Mouse (Mus musculus): ENCODE measurements around the gene Rbpj. TPM values are rescaled to one million over a fixed set of nuclear protein-coding genes. Genes with fewer than 3 reads are reported as not detected.

The Rbpj gene
- polyA plus RNA-seq (2012; ENCODE audit: insufficient read depth, low replicate concordance), result 6.1 and 13.6 TPM in 2 replicates

DNA sequence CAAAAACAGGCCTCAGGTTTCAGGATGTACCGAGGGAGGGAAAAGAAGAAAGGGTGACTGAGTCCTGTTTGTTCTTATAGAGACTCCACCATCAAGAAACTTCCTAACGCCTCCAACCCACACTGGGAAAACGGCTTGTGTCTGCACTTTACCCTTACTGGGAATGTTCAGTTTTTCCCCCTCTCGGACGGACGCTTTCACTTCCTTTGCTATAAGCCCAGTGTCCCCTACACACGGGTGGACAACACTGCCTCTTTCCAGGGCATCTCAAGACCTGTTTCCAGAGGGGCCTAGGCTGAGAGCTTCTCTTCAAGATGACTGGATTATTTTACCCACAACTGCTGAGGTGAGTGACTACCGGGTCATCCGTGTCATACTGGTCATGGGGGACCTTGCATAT lies at the start of gene Rbpj:
Gene Rbpj, plus strand, starts transcription at position 270 of the 400 bp plus-strand sequence.
- H3K27me3 ChIP-seq (replicated peaks), result no peaks in the 10 kb centered on the region
- H3K4me3 ChIP-seq (replicated peaks), result peak within 1 kb of the TSS; percentile 23
- peaks cover 69% of the 10 kb centered on the region for H3K4me1 ChIP-seq
- H3K36me3 ChIP-seq (replicated peaks; ENCODE audit: low read length), result peaks cover 2% of the 10 kb centered on the region
- no peaks in the 10 kb centered on the region; the same call in 1 of the 2 replicates for H3K9me3 ChIP-seq
- TF ChIP-seq FLI1 (IDR thresholded peaks at IDR 0.05; ENCODE audit: low read length) (no peak), GATA1 (IDR thresholded peaks at IDR 0.05; ENCODE audit: borderline replicate concordance, low read length) (no peak)

DNA sequence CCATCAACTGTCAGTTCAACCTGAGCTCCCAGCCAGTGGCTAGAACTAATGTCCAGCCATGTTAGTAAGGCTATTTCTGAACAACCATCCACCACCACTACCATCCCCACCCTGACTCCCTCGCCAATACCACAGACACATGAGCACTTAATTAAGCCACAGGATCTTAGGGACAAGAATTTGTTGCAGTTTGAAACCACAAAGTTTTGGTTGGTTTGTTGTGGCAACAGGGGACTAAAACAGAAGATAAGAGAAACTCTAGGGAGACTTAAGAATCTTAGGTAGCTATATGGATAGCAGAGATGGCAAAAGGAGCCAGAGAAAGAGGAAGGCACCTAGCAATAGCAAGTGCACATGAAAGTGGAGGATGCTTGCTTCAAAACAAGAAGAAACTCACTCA lies 45.2 kb upstream of the Rbpj start:
- Histone ChIP-seq H3K4me3 (replicated peaks) (peak overlapping the region; percentile 76), H3K4me1 (peaks cover 87% of the 10 kb centered on the region), H3K9me3 (no peaks in the 10 kb centered on the region), H3K36me3 (replicated peaks; ENCODE audit: low read length) (peaks cover 3% of the 10 kb centered on the region), H3K27me3 (replicated peaks) (no peaks in the 10 kb centered on the region)
- no peak for TF ChIP-seq FLI1 (IDR thresholded peaks at IDR 0.05; ENCODE audit: low read length)
- no peak for TF ChIP-seq GATA1 (IDR thresholded peaks at IDR 0.05; ENCODE audit: borderline replicate concordance, low read length)

DNA sequence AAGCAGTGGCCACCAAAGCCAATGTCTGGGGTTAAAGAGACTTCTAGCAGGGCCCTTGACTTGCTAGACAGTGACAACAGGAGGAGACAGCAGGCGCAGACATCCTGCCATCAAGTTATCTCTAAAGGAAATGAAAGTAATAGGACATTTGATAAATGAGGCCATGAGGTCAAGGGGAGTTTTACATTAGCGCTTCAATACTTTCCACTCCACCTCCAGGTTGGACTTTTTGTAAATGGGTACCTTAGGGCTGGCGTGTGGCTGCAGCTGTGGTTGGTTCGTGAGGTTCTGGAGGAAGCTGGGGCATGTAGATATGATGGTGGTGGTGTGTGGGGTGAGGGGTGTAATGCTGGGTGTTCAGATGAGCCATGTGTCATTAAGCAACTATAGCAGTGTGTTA lies 44.7 kb upstream of the Rbpj start:
- peaks cover 87% of the 10 kb centered on the region for H3K4me1 ChIP-seq
- no peaks in the 10 kb centered on the region for H3K27me3 ChIP-seq (replicated peaks)
- TF ChIP-seq FLI1 (IDR thresholded peaks at IDR 0.05; ENCODE audit: low read length) (peak; percentile 56; the same call in 1 of the 2 replicates), GATA1 (IDR thresholded peaks at IDR 0.05; ENCODE audit: borderline replicate concordance, low read length) (peak; percentile 81; the same call in 2 of the 3 replicates)
- peaks cover 3% of the 10 kb centered on the region for H3K36me3 ChIP-seq (replicated peaks; ENCODE audit: low read length)
- H3K4me3 ChIP-seq (replicated peaks), result peak overlapping the region; percentile 68
- no peaks in the 10 kb centered on the region for H3K9me3 ChIP-seq

DNA sequence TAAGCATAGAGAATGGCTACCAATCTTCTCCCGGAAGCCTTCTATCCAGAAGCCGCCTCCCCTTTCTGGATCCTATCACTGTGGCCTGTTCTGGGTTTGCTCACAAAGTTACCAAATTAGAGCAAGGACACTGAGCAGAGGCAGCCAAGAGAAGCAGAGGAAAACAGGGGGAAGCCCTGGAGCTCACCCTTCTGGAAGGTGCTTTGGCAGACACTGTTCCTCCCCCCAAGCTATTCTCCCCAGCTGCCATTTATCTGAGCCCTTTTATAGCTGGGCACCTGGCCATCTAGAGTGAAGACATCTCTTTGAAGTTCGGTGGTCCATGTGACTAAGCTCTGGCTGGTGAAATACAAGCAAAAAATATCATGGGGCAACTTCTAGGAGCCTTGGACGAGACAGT lies 38.5 kb upstream of the Rbpj start:
- TF ChIP-seq FLI1 (IDR thresholded peaks at IDR 0.05; ENCODE audit: low read length) (no peak), GATA1 (IDR thresholded peaks at IDR 0.05; ENCODE audit: borderline replicate concordance, low read length) (no peak)
- Histone ChIP-seq H3K9me3 (peaks cover 4% of the 10 kb centered on the region; the same call in 1 of the 2 replicates), H3K36me3 (replicated peaks; ENCODE audit: low read length) (peaks cover 7% of the 10 kb centered on the region), H3K4me1 (peaks cover 88% of the 10 kb centered on the region), H3K27me3 (replicated peaks) (no peaks in the 10 kb centered on the region), H3K4me3 (replicated peaks) (no peak overlapping the region)

DNA sequence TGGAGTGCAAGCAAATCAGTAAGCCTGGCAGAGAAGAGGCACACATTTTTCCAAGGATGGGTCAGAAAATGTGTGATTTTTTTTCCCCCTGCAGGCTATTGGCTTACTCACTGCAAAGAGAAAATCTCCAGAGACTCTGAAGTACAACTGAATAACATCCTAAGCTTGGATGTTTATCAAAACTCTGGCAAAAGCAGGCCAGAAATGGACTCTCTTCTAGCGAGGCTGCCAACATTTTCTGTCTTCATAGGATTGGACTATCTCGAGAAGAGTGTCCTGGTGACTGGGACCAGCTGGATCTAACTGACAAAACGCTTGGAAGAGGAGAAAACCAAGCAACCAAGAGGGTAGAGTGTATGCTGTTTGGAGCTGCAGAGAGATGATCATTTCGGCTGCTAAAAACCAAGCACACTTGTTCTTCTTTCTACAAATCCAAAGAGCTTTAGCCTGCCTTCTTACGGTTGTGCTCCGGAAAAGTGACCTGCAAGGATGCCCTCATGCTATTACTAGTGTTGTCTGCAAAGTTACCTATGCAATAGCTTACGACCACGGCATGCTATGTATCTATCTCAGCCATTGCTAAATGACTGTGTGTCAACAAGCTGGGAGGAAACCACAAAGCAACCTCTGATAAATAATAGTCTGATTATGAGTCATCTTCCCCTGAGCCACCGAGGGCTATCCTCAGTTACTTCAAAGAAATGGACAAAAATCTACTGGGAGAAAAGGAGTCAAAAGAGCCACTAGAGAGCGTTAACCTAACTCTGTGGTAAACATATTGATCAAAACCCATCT lies 36.1 kb upstream of the Rbpj start:
- Histone ChIP-seq H3K36me3 (replicated peaks; ENCODE audit: low read length) (peaks cover 16% of the 10 kb centered on the region), H3K9me3 (peaks cover 9% of the 10 kb centered on the region; the same call in 1 of the 2 replicates), H3K4me3 (replicated peaks) (no peak overlapping the region), H3K4me1 (peaks cover 85% of the 10 kb centered on the region), H3K27me3 (replicated peaks) (no peaks in the 10 kb centered on the region)
- TF ChIP-seq FLI1 (IDR thresholded peaks at IDR 0.05; ENCODE audit: low read length) (no peak), GATA1 (IDR thresholded peaks at IDR 0.05; ENCODE audit: borderline replicate concordance, low read length) (no peak)

DNA sequence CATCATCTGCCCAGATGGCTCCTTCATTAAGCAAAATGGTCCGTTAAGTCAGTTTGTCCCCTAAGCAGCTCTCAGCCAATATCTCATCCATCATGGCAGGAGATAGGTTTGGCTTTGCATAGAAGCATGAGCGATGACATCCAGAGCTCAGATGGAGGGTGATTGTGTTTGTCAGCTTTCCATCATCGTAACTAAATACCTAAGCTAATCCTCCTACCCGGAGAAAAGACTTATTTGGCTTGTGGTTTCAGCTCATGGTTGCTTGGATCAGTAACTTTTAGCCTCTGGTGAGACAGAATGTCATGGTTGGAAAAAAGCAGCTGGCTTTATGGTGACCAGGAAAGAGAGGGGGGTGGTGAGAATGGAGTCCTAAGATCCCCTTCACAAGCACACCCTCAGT lies 33.5 kb upstream of the Rbpj start:
- H3K4me1 ChIP-seq, result peaks cover 69% of the 10 kb centered on the region
- 0 out of 2 replicates have a peak, but pooled peaks cover 6% of the 10 kb centered on the region for H3K9me3 ChIP-seq
- no peak for TF ChIP-seq GATA1 (IDR thresholded peaks at IDR 0.05; ENCODE audit: borderline replicate concordance, low read length)
- no peak for TF ChIP-seq FLI1 (IDR thresholded peaks at IDR 0.05; ENCODE audit: low read length)
- H3K4me3 ChIP-seq (replicated peaks), result no peak overlapping the region
- H3K27me3 ChIP-seq (replicated peaks), result no peaks in the 10 kb centered on the region
- H3K36me3 ChIP-seq (replicated peaks; ENCODE audit: low read length), result peaks cover 9% of the 10 kb centered on the region

DNA sequence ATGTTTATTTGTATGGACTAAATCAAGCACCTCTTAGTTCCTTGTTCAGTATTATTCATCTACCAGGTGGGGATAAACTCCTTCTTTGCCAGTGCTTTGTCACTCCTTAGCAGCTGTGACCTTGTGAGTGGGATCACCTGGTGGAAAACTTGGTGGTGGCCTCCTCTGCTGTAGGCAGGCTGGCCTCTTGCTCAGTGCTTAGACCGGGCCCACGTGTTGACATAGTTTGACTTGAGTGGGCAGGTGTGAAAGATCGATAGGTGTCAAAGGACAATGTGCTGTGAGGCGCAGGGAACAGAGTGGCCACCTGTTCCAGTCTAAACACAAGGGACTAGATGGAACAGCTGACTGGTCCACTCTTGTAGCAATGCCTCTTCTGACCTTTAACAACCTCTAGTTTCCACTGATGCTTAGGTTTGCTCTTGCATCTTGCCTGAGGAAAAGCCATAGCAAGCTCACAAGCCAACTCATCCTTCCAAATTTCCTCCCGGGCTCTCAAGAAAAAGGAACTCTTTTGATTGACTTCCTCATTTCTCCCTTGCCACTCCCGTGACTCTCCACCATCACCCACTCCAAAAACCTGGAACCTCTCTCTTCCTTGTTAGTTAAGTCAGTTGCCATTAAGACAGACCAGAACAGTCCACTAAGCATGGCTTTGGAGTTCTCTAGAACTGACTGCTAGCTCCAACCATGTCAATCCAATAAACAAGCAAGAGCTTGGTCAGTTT lies 28.9 kb upstream of the Rbpj start:
- Histone ChIP-seq H3K27me3 (replicated peaks) (no peaks in the 10 kb centered on the region), H3K36me3 (replicated peaks; ENCODE audit: low read length) (peaks cover 9% of the 10 kb centered on the region), H3K9me3 (0 out of 2 replicates have a peak, but pooled peaks cover 6% of the 10 kb centered on the region), H3K4me1 (peaks cover 50% of the 10 kb centered on the region), H3K4me3 (replicated peaks) (no peak overlapping the region)
- no peak for TF ChIP-seq FLI1 (IDR thresholded peaks at IDR 0.05; ENCODE audit: low read length)
- TF ChIP-seq GATA1 (IDR thresholded peaks at IDR 0.05; ENCODE audit: borderline replicate concordance, low read length), result no peak

DNA sequence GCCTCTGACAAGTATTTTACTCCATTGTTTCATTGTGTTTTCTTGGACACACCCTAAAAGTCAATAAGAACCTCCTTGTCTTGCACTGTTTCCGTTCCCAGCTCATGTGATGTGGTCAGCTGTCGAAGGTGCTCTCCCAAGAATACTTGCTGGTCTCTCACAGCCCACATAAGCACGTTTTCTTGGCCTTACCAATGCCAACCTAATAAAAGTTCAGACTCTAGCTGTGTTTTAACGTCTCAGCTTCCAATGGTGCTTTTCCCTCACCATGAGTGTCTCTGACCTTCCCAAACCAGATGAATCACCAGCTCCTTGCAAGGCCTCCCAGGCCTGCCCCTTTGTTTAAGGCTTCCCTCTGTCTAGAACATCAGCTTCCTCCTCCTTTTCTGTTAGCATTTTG lies 28.2 kb upstream of the Rbpj start:
- Histone ChIP-seq H3K4me1 (peaks cover 46% of the 10 kb centered on the region), H3K36me3 (replicated peaks; ENCODE audit: low read length) (peaks cover 7% of the 10 kb centered on the region), H3K4me3 (replicated peaks) (no peak overlapping the region), H3K9me3 (0 out of 2 replicates have a peak, but pooled peaks cover 6% of the 10 kb centered on the region), H3K27me3 (replicated peaks) (no peaks in the 10 kb centered on the region)
- TF ChIP-seq GATA1 (IDR thresholded peaks at IDR 0.05; ENCODE audit: borderline replicate concordance, low read length) (no peak), FLI1 (IDR thresholded peaks at IDR 0.05; ENCODE audit: low read length) (no peak)

DNA sequence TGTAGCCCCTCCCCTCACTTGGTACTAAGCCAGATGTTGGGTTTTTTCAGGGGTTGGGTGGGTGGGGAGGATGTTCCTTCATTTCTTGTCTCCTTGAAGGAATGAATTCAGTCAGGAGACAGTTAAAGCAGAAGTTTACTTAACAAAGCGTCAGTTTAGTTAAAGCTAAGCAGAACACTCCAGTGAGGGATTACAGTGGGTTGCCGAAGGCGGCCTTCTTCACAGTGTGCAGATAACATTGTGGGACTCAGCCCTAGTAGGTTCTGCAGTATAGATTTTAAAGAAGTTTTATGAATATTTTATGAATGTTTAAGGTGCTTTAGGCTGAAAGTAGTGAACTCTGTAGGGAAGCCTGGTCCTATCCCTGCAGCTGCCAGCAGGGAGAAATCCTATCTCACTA lies 27.7 kb upstream of the Rbpj start:
- TF ChIP-seq FLI1 (IDR thresholded peaks at IDR 0.05; ENCODE audit: low read length) (no peak), GATA1 (IDR thresholded peaks at IDR 0.05; ENCODE audit: borderline replicate concordance, low read length) (no peak)
- peaks cover 44% of the 10 kb centered on the region for H3K4me1 ChIP-seq
- H3K36me3 ChIP-seq (replicated peaks; ENCODE audit: low read length), result peaks cover 2% of the 10 kb centered on the region
- no peaks in the 10 kb centered on the region for H3K27me3 ChIP-seq (replicated peaks)
- H3K9me3 ChIP-seq, result 0 out of 2 replicates have a peak, but pooled peaks cover 3% of the 10 kb centered on the region
- H3K4me3 ChIP-seq (replicated peaks), result no peak overlapping the region

All from megakaryocyte, embryonic 14.5 days (primary cell).